Mouse (Mus musculus): Measurements from ENCODE around the gene Sync.

GRCm38 (mm10) chr4:129242327-129242726 is 45.1 kb upstream of the Sync start:
- no peak for TF ChIP-seq CTCF (IDR thresholded peaks at IDR 0.05; ENCODE audit: low read depth, low read length)
- no peak for TF ChIP-seq POLR2A (IDR thresholded peaks at IDR 0.05; ENCODE audit: extremely low read depth, insufficient read depth, low read length)

All from liver, adult 2 months (tissue).